Mouse (Mus musculus): ENCODE measurements around the gene Capn2. TPM values are rescaled to one million over a fixed set of nuclear protein-coding genes. Genes with fewer than 3 reads are reported as not detected.
A peak's percentile ranks its signal among the peaks of the same experiment; 100 is the strongest.

Capn2 gene
- polyA plus RNA-seq, 1 experiment from 2014 or later = 119 TPM

DNA sequence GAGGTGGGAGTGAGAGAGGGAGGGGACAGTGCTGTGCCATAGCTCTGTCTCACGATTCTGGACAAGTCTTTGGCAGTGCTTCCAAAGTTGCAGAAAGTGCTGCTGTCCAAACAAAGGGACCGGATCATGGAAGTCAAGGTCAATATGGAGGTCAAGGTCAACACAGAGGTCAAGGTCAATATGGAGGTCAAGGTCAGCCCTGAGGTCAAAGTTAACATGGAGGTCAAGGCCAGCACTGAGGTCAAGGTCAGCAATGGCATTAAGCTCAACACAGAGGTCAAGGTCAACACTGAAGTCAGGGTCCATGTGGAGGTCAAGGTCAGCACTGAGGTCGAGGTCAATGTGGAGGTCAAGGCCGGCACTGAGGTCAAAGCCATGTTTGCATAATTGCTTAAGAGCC lies 16.6 kb downstream of the Capn2 start:
- H3K27me3 ChIP-seq (replicated peaks) = no peaks in the 10 kb centered on the region
- peaks cover 24% of the 10 kb centered on the region for H3K36me3 ChIP-seq
- no peak for ATAC-seq (ENCODE audit: insufficient number of reproducible peaks, low FRiP score)
- H3K4me1 ChIP-seq (replicated peaks) = peaks cover 93% of the 10 kb centered on the region
- H3K4me3 ChIP-seq = no peak overlapping the region
- no peak overlapping the region for H3K9ac ChIP-seq
- H3K4me2 ChIP-seq = no peak overlapping the region
- WGBS = 79% methylated on average over 4 of the region's 4 CpGs
- peak overlapping the region; percentile 80; the same call in 1 of the 2 replicates for H3K27ac ChIP-seq (ENCODE audit: poor library complexity, severe bottlenecking)
- no peaks in the 10 kb centered on the region for H3K9me3 ChIP-seq (replicated peaks)

DNA sequence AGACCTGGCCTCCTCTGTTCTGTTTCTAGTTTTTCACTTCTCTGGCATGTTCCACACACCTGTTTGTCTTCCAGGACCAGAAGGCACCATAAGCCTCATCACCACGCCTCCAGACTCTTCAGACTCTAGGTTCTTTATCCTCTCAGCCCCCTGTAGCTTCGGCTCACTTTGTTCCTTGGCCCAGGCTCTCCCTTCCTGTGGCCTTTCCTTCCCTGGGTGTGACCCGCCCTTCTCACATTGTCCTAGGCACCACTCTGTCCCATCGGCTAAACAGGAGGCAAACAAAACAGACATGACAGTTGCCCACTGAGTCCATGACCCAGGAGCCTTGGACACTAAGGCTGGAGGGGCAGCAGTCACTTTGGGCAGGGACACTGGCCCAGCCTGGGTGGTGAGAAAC lies 17.2 kb downstream of the Capn2 start:
- no peaks in the 10 kb centered on the region for H3K27me3 ChIP-seq (replicated peaks)
- no peak overlapping the region for H3K4me3 ChIP-seq
- ATAC-seq (ENCODE audit: insufficient number of reproducible peaks, low FRiP score) = no peak
- H3K36me3 ChIP-seq = peaks cover 21% of the 10 kb centered on the region
- WGBS = 65% methylated on average over 4 of the region's 4 CpGs
- peak overlapping the region; percentile 80 for H3K27ac ChIP-seq (ENCODE audit: poor library complexity, severe bottlenecking)
- H3K9me3 ChIP-seq (replicated peaks) = no peaks in the 10 kb centered on the region
- peaks cover 89% of the 10 kb centered on the region for H3K4me1 ChIP-seq (replicated peaks)
- no peak overlapping the region for H3K4me2 ChIP-seq
- H3K9ac ChIP-seq = no peak overlapping the region

GRCm38 (mm10) chr1:182499443-182500089 lies 17.8 kb downstream of the Capn2 start:
- H3K9ac ChIP-seq = no peak overlapping the region
- H3K4me2 ChIP-seq = no peak overlapping the region
- 41% methylated on average over 9 of the region's 9 CpGs for WGBS
- H3K4me3 ChIP-seq = no peak overlapping the region
- H3K9me3 ChIP-seq (replicated peaks) = no peaks in the 10 kb centered on the region
- no peaks in the 10 kb centered on the region for H3K27me3 ChIP-seq (replicated peaks)
- ATAC-seq (ENCODE audit: insufficient number of reproducible peaks, low FRiP score) = peak; percentile 66
- peak overlapping the region; percentile 80 for H3K27ac ChIP-seq (ENCODE audit: poor library complexity, severe bottlenecking)
- H3K4me1 ChIP-seq (replicated peaks) = peaks cover 89% of the 10 kb centered on the region
- peaks cover 15% of the 10 kb centered on the region for H3K36me3 ChIP-seq

- Histone ChIP-seq H3K4me3 (no peak overlapping the region), H3K27ac (ENCODE audit: poor library complexity, severe bottlenecking) (peak overlapping the region; percentile 29), H3K4me2 (no peak overlapping the region), H3K36me3 (peaks cover 14% of the 10 kb centered on the region), H3K27me3 (replicated peaks) (no peaks in the 10 kb centered on the region), H3K4me1 (replicated peaks) (peaks cover 77% of the 10 kb centered on the region), H3K9me3 (replicated peaks) (no peaks in the 10 kb centered on the region), H3K9ac (peak overlapping the region; percentile 27; the same call in 1 of the 2 replicates)
- no peak for ATAC-seq (ENCODE audit: insufficient number of reproducible peaks, low FRiP score)
- WGBS = 33% methylated on average over 4 of the region's 4 CpGs
Observed at GRCm38 (mm10) chr1:182497736-182498135, 19.7 kb downstream of the Capn2 start.

DNA sequence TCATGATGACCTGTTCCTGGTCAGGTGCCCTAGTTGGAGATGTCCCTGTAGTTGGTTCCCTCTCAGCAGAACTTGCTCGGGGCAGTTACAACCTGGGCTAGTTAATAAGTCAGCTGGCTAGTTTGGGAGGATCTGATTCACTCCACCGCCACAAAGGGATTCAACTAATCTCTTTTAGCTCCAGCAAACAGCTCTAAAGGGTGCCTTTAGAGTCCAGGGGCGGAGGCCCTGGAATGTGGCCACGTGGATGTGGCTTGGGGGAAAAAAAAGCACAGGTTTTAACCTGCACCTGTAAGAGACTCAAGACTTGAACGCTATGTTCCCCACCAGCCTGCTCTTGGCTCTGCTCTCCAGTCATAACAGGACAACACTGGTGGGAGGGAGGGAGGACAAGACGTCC lies 20.7 kb downstream of the Capn2 start:
- no peak overlapping the region for H3K4me3 ChIP-seq
- no peak overlapping the region for H3K27ac ChIP-seq (ENCODE audit: poor library complexity, severe bottlenecking)
- no peak overlapping the region for H3K4me2 ChIP-seq
- no peaks in the 10 kb centered on the region for H3K9me3 ChIP-seq (replicated peaks)
- no peaks in the 10 kb centered on the region for H3K27me3 ChIP-seq (replicated peaks)
- H3K9ac ChIP-seq = 0 out of 2 replicates have a peak overlapping the region, but pooled peaks have one; percentile 25
- peaks cover 22% of the 10 kb centered on the region for H3K36me3 ChIP-seq
- peaks cover 67% of the 10 kb centered on the region for H3K4me1 ChIP-seq (replicated peaks)
- WGBS = 58% methylated on average over 6 of the region's 6 CpGs
- no peak for ATAC-seq (ENCODE audit: insufficient number of reproducible peaks, low FRiP score)

- ATAC-seq (ENCODE audit: insufficient number of reproducible peaks, low FRiP score) = no peak
- Histone ChIP-seq H3K4me2 (no peak overlapping the region; the same call in 1 of the 2 replicates), H3K36me3 (peaks cover 26% of the 10 kb centered on the region), H3K9ac (no peak overlapping the region; the same call in 1 of the 2 replicates), H3K4me3 (no peak overlapping the region), H3K27ac (ENCODE audit: poor library complexity, severe bottlenecking) (peak overlapping the region; percentile 39; the same call in 1 of the 2 replicates), H3K9me3 (replicated peaks) (no peaks in the 10 kb centered on the region), H3K4me1 (replicated peaks) (peaks cover 54% of the 10 kb centered on the region), H3K27me3 (replicated peaks) (no peaks in the 10 kb centered on the region)
- WGBS = 54% methylated on average over 17 of the region's 17 CpGs
Observed at GRCm38 (mm10) chr1:182494285-182495145, 22.9 kb downstream of the Capn2 start.

DNA sequence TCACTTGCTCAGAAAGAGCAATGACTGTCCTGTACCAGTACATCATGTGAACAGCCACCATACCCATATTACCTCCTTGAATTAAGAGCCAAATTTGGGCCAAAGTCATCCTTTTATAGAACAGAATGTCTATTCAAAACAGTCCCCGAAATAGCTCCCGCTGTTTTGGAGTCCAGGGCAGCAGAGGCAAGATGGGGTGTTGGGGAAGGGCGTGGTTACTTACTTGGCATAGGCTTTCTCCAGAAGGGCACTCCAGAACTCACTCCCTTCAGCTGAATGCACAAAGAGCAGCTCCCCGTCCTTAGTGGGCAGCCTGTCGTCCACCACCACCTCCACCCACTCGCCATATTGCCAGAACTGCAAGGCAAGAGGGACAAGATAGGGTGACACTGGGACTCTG lies 25.6 kb downstream of the Capn2 start:
- Histone ChIP-seq H3K27ac (ENCODE audit: poor library complexity, severe bottlenecking) (no peak overlapping the region), H3K27me3 (replicated peaks) (no peaks in the 10 kb centered on the region), H3K4me3 (no peak overlapping the region), H3K9me3 (replicated peaks) (no peaks in the 10 kb centered on the region), H3K36me3 (peaks cover 48% of the 10 kb centered on the region), H3K9ac (no peak overlapping the region), H3K4me2 (no peak overlapping the region), H3K4me1 (replicated peaks) (peaks cover 33% of the 10 kb centered on the region)
- ATAC-seq (ENCODE audit: insufficient number of reproducible peaks, low FRiP score) = no peak
- WGBS = 89% methylated on average over 6 of the region's 6 CpGs

GRCm38 (mm10) chr1:182490568-182490967 lies 26.8 kb downstream of the Capn2 start:
- no peak overlapping the region for H3K4me2 ChIP-seq
- 74% methylated on average over 7 of the region's 7 CpGs for WGBS

DNA sequence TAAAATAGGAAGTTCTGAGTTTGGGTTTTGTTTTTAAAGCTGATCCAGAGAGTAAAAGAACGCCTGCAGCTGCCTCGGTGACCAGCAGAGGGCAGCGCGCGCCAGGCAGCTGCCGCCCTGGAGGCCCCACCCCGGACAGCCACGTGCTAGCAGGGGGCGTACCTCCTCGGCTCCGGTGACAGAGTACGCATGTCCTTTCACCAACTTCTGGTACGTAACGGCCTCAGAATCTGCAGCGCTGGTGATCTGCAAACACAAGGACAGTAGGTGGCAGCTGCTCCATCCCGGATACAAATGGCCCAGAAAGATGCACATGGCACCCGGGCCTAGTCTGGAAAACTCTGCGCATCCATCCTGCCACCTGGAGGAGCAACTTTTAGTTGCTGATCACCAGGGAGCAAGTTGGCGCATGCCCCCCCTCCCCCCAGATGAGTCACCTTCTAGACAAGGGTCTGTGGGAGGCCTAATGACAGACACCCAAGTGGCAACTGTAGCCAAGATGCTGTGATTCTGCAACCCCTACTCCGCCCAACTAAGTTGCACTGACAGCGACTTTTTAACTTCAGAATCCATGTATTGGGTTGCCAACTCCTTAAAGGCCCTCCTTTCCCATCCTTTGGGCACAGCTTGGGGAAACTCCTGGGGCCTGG lies 27.5 kb downstream of the Capn2 start:
- Histone ChIP-seq H3K9me3 (replicated peaks) (no peaks in the 10 kb centered on the region), H3K4me3 (0 out of 2 replicates have a peak overlapping the region, but pooled peaks have one; percentile 8), H3K4me1 (replicated peaks) (peaks cover 17% of the 10 kb centered on the region), H3K9ac (peak overlapping the region; percentile 38; the same call in 1 of the 2 replicates), H3K36me3 (peaks cover 65% of the 10 kb centered on the region), H3K4me2 (peak overlapping the region; percentile 50), H3K27me3 (replicated peaks) (no peaks in the 10 kb centered on the region), H3K27ac (ENCODE audit: poor library complexity, severe bottlenecking) (peak overlapping the region; percentile 64)
- peak; percentile 90 for ATAC-seq (ENCODE audit: insufficient number of reproducible peaks, low FRiP score)
- 11% methylated on average over 21 of the region's 21 CpGs for WGBS

More at GRCm38 (mm10) chr1:182490568-182490967, 26.8 kb downstream of the Capn2 start:
- Histone ChIP-seq H3K36me3 (peaks cover 59% of the 10 kb centered on the region), H3K27me3 (replicated peaks) (no peaks in the 10 kb centered on the region), H3K27ac (ENCODE audit: poor library complexity, severe bottlenecking) (peak overlapping the region; percentile 64), H3K9me3 (replicated peaks) (no peaks in the 10 kb centered on the region), H3K4me1 (replicated peaks) (peaks cover 21% of the 10 kb centered on the region), H3K4me3 (no peak overlapping the region), H3K9ac (0 out of 2 replicates have a peak overlapping the region, but pooled peaks have one; percentile 38)
- ATAC-seq (ENCODE audit: insufficient number of reproducible peaks, low FRiP score) = no peak

GRCm38 (mm10) chr1:182488503-182488902 lies 28.9 kb downstream of the Capn2 start:
- no peak overlapping the region for H3K4me2 ChIP-seq
- no peak for ATAC-seq (ENCODE audit: insufficient number of reproducible peaks, low FRiP score)
- WGBS = 88% methylated on average over 10 of the region's 10 CpGs

GRCm38 (mm10) chr1:182483910-182484274 lies 33.5 kb downstream of the Capn2 start:
- no peaks in the 10 kb centered on the region for H3K27me3 ChIP-seq (replicated peaks)
- no peak overlapping the region for H3K27ac ChIP-seq (ENCODE audit: poor library complexity, severe bottlenecking)
- H3K4me2 ChIP-seq = no peak overlapping the region
- H3K9ac ChIP-seq = no peak overlapping the region
- peaks cover 10% of the 10 kb centered on the region for H3K4me1 ChIP-seq (replicated peaks)
- 85% methylated on average over 12 of the region's 12 CpGs for WGBS
- H3K36me3 ChIP-seq = peaks cover 95% of the 10 kb centered on the region
- no peak for ATAC-seq (ENCODE audit: insufficient number of reproducible peaks, low FRiP score)
- H3K9me3 ChIP-seq (replicated peaks) = no peaks in the 10 kb centered on the region
- no peak overlapping the region for H3K4me3 ChIP-seq

More at GRCm38 (mm10) chr1:182488503-182488902, 28.9 kb downstream of the Capn2 start:
- Histone ChIP-seq H3K9me3 (replicated peaks) (no peaks in the 10 kb centered on the region), H3K27me3 (replicated peaks) (no peaks in the 10 kb centered on the region), H3K9ac (no peak overlapping the region), H3K36me3 (peaks cover 78% of the 10 kb centered on the region), H3K27ac (ENCODE audit: poor library complexity, severe bottlenecking) (no peak overlapping the region), H3K4me3 (no peak overlapping the region), H3K4me1 (replicated peaks) (peaks cover 7% of the 10 kb centered on the region)

Measured in heart, embryonic 12.5 days (tissue).